Mouse (Mus musculus) heart, embryonic 14.5 days (tissue): ENCODE data around the gene Tcf12. TPM values are rescaled to one million over a fixed set of nuclear protein-coding genes. Genes with fewer than 3 reads are reported as not detected.

Experiments used
- ATAC-seq: fragments of 200-750 bp; cut with Nextera tagmentation; 2 replicates; pipeline ENCODE4 v1.8.0; 2017; ENCODE audit warnings: low read depth, moderate TSS enrichment; ENCODE audit not compliant: insufficient number of reproducible peaks, insufficient read depth, low FRiP score
- H3K27ac ChIP-seq, 2 experiments: fragments of 200-500 bp in 1 of 2; fragments of 300-500 bp in 1 of 2; sonication (generic) in 1 of 2; replicated peaks in 1 of 2; 2 replicates each; pipeline ENCODE4 v1.5.1; 2012 to 2014; ENCODE audit warnings: low read depth in 2 of 2, low read length in 2 of 2, control low read depth in 1 of 2, mild to moderate bottlenecking in 1 of 2, mixed read lengths in 1 of 2; ENCODE audit not compliant: control insufficient read depth in 1 of 2, insufficient read depth in 1 of 2
- H3K27me3 ChIP-seq: fragments of 300-500 bp; sonication (generic); 2 replicates; pipeline ENCODE4 v1.6.1; 2014; ENCODE audit warnings: mild to moderate bottlenecking, low read length, control low read depth; ENCODE audit not compliant: control insufficient read depth, insufficient read depth
- H3K36me3 ChIP-seq: fragments of 300-500 bp; sonication (generic); 2 replicates; pipeline ENCODE4 v1.6.1; 2014; ENCODE audit warnings: mild to moderate bottlenecking, control low read depth, low read length, mixed read lengths; ENCODE audit not compliant: control insufficient read depth, insufficient read depth
- H3K4me1 ChIP-seq, 2 experiments: fragments of 200-500 bp in 1 of 2; fragments of 300-500 bp in 1 of 2; sonication (generic) in 1 of 2; 2 replicates each; pipeline ENCODE4 v1.6.1; 2012 to 2014; ENCODE audit warnings: low read length in 2 of 2, control low read depth in 1 of 2, mixed read lengths in 1 of 2; ENCODE audit not compliant: control insufficient read depth in 2 of 2, insufficient read depth in 2 of 2
- H3K4me2 ChIP-seq: fragments of 300-500 bp; sonication (generic); 2 replicates; pipeline ENCODE4 v1.6.1; 2014; ENCODE audit warnings: mild to moderate bottlenecking, low read length
- H3K4me3 ChIP-seq, 2 experiments: fragments of 200-500 bp in 1 of 2; fragments of 300-500 bp in 1 of 2; sonication (generic) in 1 of 2; 2 replicates each; pipeline ENCODE4 v1.5.1; 2012 to 2014; ENCODE audit warnings: low read length in 2 of 2, mild to moderate bottlenecking in 2 of 2, control low read depth in 1 of 2, low read depth in 1 of 2, moderate library complexity in 1 of 2; ENCODE audit not compliant: control insufficient read depth in 1 of 2, insufficient read depth in 1 of 2
- H3K9ac ChIP-seq: fragments of 300-500 bp; sonication (generic); 2 replicates; pipeline ENCODE4 v1.6.1; 2014; ENCODE audit warnings: mild to moderate bottlenecking, low read length
- H3K9me3 ChIP-seq: fragments of 300-500 bp; sonication (generic); 2 replicates; pipeline ENCODE4 v1.6.1; 2016; ENCODE audit warnings: low read length, control low read depth; ENCODE audit not compliant: control insufficient read depth
- WGBS: fragments of 180-500 bp; shearing (Covaris S2); extraction: QIAGEN DNeasy Blood & Tissue Kit; methylation state at CpG from one replicate; pipeline ENCODE4 v1.1.7; 2014; 5-methylcytosine and 5-hydroxymethylcytosine counted together
- polyA plus RNA-seq: library from polyadenylated mRNA; unstranded; fragments of >200 nt; fragmentation: Nextera tagmentation; extraction: Ambion mirVana; gene quantifications from 2 replicates; pipeline ENCODE4 v1.2.1, GENCODE M21; 2014

Tcf12 gene
- polyA plus RNA-seq, 1 experiment from 2014 or later: 35.9 TPM

DNA sequence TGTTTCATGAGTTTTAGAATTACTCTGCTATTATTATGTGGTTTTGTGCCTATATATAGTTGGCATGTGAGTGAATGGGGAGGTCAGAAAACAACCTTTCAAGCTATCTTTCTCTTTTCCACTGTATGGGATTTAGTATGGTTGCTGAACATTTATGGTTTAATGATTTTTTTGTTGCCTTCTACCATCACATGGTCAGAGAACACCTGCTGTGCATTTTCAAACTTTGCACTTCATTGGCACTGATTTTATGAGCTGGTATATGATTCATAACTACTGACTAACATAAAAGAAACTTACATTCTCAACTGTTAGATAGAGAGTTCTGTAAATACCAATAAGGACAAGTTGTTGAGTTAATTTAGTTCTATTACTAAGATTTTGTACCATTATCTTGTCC is 171.7 kb downstream of the Tcf12 start:
- no peaks in the 10 kb centered on the region for H3K9me3 ChIP-seq
- no peaks in the 10 kb centered on the region for H3K27me3 ChIP-seq
- no peak overlapping the region for H3K4me2 ChIP-seq
- ATAC-seq: no peak
- no peak overlapping the region for H3K9ac ChIP-seq
- H3K36me3 ChIP-seq: no peaks in the 10 kb centered on the region
- no peaks in the 10 kb centered on the region for H3K4me1 ChIP-seq
- no peak overlapping the region for H3K27ac ChIP-seq
- no peak overlapping the region for H3K4me3 ChIP-seq

DNA sequence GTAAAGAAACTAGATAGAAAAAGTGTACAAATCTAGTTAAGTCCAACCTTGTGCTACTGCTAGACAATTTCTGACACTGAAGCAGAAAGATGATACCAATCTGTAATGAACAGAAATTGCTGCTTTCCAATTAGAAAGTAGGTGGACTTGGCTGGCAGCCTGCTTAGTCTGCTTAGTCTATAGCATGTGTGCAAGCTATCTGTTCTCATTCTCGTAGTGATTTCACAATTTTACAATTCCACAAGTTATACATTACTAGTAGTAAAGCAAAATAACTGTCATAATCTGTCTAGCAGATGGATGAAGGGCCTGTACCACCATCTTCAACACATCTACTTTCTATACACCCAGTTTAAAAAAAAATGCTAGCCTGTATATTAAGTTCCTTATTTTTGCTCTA is 175.5 kb downstream of the Tcf12 start:
- no peak for ATAC-seq
- H3K9me3 ChIP-seq: no peaks in the 10 kb centered on the region
- 89% methylated on average over 1 of the region's 1 CpGs for WGBS
- no peaks in the 10 kb centered on the region for H3K36me3 ChIP-seq
- no peak overlapping the region for H3K4me3 ChIP-seq
- H3K27ac ChIP-seq: no peak overlapping the region
- no peaks in the 10 kb centered on the region for H3K4me1 ChIP-seq
- H3K4me2 ChIP-seq: no peak overlapping the region
- no peaks in the 10 kb centered on the region for H3K27me3 ChIP-seq
- no peak overlapping the region for H3K9ac ChIP-seq

DNA sequence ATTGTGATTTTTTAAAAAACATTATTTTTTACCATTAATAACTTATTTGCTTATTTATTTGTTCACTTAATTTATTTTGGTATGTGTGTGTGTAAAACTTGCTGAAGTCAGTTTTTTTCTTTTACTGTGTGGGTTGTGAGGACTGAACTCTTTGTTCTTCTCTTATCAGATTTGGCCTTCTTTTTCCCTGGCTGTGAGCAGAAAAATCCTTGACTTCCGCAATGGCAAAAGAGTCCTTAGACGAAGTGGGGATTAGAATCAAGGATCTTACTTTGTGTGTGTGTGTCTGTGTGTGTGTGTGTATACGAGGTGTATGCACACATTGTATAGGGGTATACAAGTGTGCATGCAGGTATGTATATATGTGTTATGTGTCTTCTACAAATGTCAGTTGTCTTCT is 176.8 kb downstream of the Tcf12 start:
- Histone ChIP-seq H3K4me2 (no peak overlapping the region), H3K4me3 (no peak overlapping the region), H3K4me1 (no peaks in the 10 kb centered on the region), H3K9ac (no peak overlapping the region), H3K36me3 (no peaks in the 10 kb centered on the region), H3K27ac (no peak overlapping the region), H3K27me3 (no peaks in the 10 kb centered on the region), H3K9me3 (no peaks in the 10 kb centered on the region)
- no peak for ATAC-seq
- 68% methylated on average over 3 of the region's 3 CpGs for WGBS

DNA sequence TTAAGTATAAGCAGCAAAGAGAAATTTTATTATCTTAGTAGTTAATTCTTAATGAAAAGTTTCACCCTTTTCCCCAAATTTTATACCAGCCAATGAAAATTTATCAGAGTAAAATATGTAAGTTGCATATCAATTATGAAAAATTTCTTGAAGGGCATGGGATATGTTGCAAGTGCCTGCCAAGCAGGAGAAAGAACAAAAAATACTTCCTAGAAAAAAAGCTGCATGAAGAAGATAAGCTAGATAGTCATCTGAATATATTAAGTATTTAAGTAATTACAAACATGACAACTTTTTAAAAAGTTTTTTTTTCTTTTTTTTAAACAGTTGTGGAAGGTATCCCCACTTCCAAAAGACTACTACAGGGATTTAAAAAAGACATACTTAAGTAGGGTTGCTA is 179.7 kb downstream of the Tcf12 start:
- ATAC-seq: no peak
- H3K9ac ChIP-seq: no peak overlapping the region
- no peak overlapping the region for H3K4me3 ChIP-seq
- H3K4me2 ChIP-seq: no peak overlapping the region
- no peaks in the 10 kb centered on the region for H3K27me3 ChIP-seq
- H3K27ac ChIP-seq: no peak overlapping the region
- H3K4me1 ChIP-seq: no peaks in the 10 kb centered on the region
- no peaks in the 10 kb centered on the region for H3K36me3 ChIP-seq
- no peaks in the 10 kb centered on the region for H3K9me3 ChIP-seq

DNA sequence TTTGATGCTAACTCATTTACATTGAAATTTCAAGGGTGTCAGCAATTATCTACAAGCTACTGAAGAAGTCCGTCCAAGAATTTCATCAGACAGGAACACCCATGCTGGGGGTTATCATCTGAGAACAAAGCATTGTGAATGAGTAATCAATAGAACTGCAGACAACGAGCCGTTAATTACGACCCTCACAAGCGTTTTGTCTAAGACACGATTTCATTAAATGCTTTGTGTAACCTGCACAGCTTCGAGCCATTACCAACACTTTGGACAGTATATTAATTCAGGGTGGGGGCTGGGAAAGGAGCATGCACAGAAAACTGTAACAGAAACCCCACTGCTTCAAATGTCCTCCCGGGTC is 180.3 kb downstream of the Tcf12 start:
- no peak for ATAC-seq
- H3K4me2 ChIP-seq: no peak overlapping the region

DNA sequence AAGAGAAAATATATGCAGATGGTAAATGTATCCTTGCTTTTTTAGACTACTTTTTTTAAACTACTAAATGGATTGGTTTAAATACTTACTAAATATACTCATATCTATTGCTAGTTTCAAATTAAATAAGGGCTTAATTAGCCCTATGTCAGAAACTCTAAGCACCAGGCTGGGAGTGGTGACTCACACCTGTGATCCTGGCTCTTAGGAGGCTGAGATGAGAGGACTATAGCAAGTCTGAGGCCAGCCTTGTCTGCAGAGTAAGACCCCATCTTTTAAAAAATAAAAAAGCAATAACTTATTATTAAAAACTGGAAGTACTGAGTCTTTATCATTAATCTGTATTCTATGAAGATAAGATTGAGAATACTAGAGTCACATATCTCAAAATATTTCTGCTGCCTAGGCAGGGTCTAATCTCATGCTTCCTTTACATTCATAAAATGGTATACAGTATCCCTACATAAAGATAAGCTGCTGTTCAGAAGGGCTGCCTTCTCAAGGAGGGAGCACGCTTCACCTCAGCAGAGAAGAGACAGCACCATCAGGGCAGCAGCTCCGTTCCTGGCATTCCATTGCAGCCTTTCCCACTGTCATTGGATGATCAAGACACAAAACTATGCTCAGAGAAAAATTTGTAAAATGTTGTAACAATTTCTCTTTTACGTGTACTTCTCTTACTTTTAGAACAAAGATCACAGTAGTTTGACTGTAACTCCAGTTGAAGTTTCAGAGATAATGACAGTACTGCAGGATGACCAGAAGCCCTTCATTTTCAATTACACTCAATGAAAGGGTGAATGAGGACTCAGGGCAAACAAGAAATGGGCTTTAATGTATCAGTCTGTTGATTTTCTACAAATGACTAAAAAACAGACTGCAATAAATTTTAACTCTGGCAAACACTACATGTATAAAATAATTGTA is 181.0 kb downstream of the Tcf12 start:
- no peaks in the 10 kb centered on the region for H3K4me1 ChIP-seq
- no peak for ATAC-seq
- no peak overlapping the region for H3K9ac ChIP-seq
- WGBS: 50% methylated on average over 3 of the region's 3 CpGs
- H3K9me3 ChIP-seq: no peaks in the 10 kb centered on the region
- no peaks in the 10 kb centered on the region for H3K36me3 ChIP-seq
- H3K4me3 ChIP-seq: no peak overlapping the region
- H3K27ac ChIP-seq: no peak overlapping the region
- H3K4me2 ChIP-seq: no peak overlapping the region
- H3K27me3 ChIP-seq: no peaks in the 10 kb centered on the region

More for the DNA sequence above, 180.3 kb downstream of the Tcf12 start:
- no peaks in the 10 kb centered on the region for H3K27me3 ChIP-seq
- no peaks in the 10 kb centered on the region for H3K4me1 ChIP-seq
- H3K9ac ChIP-seq: no peak overlapping the region
- H3K27ac ChIP-seq: no peak overlapping the region
- no peaks in the 10 kb centered on the region for H3K36me3 ChIP-seq
- no peak overlapping the region for H3K4me3 ChIP-seq
- 71% methylated on average over 8 of the region's 8 CpGs for WGBS
- H3K9me3 ChIP-seq: no peaks in the 10 kb centered on the region

DNA sequence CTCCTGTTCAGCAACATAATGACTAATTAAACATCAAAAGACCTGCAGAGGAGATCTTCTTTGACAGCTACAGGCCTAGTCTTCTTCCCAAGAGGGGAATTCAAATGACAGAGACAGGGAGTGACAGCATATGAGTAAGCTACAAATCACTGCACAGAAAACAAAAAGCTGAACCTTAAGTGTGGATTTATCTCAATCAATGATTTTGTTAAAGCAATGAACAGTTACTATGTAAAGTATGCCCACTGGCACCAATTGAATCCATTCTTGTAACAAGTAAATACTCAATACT is 195.1 kb downstream of the Tcf12 start:
- Histone ChIP-seq H3K27ac (no peak overlapping the region), H3K4me1 (peaks cover 0 to 12% of the 10 kb centered on the region in 2 experiments; a peak in 3 of 4 replicates), H3K9me3 (no peaks in the 10 kb centered on the region), H3K27me3 (no peaks in the 10 kb centered on the region), H3K36me3 (peaks cover 8% of the 10 kb centered on the region), H3K9ac (no peak overlapping the region), H3K4me3 (no peak overlapping the region), H3K4me2 (no peak overlapping the region)
- ATAC-seq: no peak
